Mouse (Mus musculus) embryonic facial prominence, embryonic 13.5 days (tissue): ENCODE results near the gene Hist1h3f. TPM values are rescaled to one million over a fixed set of nuclear protein-coding genes. Genes with fewer than 3 reads are reported as not detected.
"Not testable (repeated sequence)": the region's sequence is repeated elsewhere in the genome, so short reads cannot be mapped to it uniquely, and the experiment has no call there.

Experiments used
- ATAC-seq: fragments of 200-750 bp; cut with Nextera tagmentation; 2 replicates; pipeline ENCODE4 v1.8.0; 2017; ENCODE audit warnings: low read depth; ENCODE audit not compliant: insufficient number of reproducible peaks, insufficient read depth, low FRiP score, low TSS enrichment
- H3K27ac ChIP-seq: fragments of 300-500 bp; sonication (generic); 2 replicates; pipeline ENCODE4 v1.5.1; 2015; ENCODE audit warnings: moderate library complexity, mild to moderate bottlenecking, inconsistent platforms
- H3K27me3 ChIP-seq: fragments of 300-500 bp; sonication (generic); 2 replicates; pipeline ENCODE4 v1.6.1; 2015; ENCODE audit warnings: mild to moderate bottlenecking, inconsistent platforms
- H3K36me3 ChIP-seq: fragments of 300-500 bp; sonication (generic); 2 replicates; pipeline ENCODE4 v1.6.1; 2015; ENCODE audit warnings: mild to moderate bottlenecking, inconsistent platforms
- H3K4me1 ChIP-seq: fragments of 300-500 bp; sonication (generic); 2 replicates; pipeline ENCODE4 v1.6.1; 2015; ENCODE audit warnings: inconsistent platforms
- H3K4me2 ChIP-seq: fragments of 300-500 bp; sonication (generic); 2 replicates; pipeline ENCODE4 v1.6.1; 2015; ENCODE audit warnings: moderate library complexity, mild to moderate bottlenecking, inconsistent platforms
- H3K4me3 ChIP-seq: fragments of 300-500 bp; sonication (generic); 2 replicates; pipeline ENCODE4 v1.5.1; 2015; ENCODE audit warnings: mild to moderate bottlenecking, inconsistent platforms
- H3K9ac ChIP-seq: fragments of 300-500 bp; sonication (generic); 2 replicates; pipeline ENCODE4 v1.6.1; 2015; ENCODE audit warnings: mild to moderate bottlenecking, inconsistent platforms
- H3K9me3 ChIP-seq: fragments of 300-500 bp; sonication (generic); 2 replicates; pipeline ENCODE4 v1.6.1; 2016; ENCODE audit warnings: inconsistent platforms
- WGBS: fragments of 180-500 bp; shearing (Covaris S2); methylation state at CpG from one replicate; pipeline ENCODE4 v1.1.7; 2015; ENCODE audit warnings: mixed read lengths; 5-methylcytosine and 5-hydroxymethylcytosine counted together
- polyA plus RNA-seq: library from polyadenylated mRNA; unstranded; fragments of >200 nt; fragmentation: Nextera tagmentation; extraction: Ambion mirVana; gene quantifications from 2 replicates; pipeline ENCODE4 v1.2.1, GENCODE M21; 2015

Gene Hist1h3f
- polyA plus RNA-seq, 1 experiment from 2014 or later = 1.2 TPM

GRCm38 (mm10) chr13:23542225-23542980 lies 1.4 kb upstream of the Hist1h3f start:
- H3K9me3 ChIP-seq, ATAC-seq, H3K27me3 ChIP-seq, H3K36me3 ChIP-seq, H3K4me1 ChIP-seq: not testable (repeated sequence)
- peak overlapping the region; percentile 51 for H3K4me3 ChIP-seq
- peak overlapping the region; percentile 68 for H3K4me2 ChIP-seq
- peak overlapping the region; percentile 92 for H3K27ac ChIP-seq
- WGBS = 3% methylated on average over 3 of the region's 3 CpGs
- peak overlapping the region; percentile 74 for H3K9ac ChIP-seq

GRCm38 (mm10) chr13:23542999-23543607 lies 749 bp upstream of the Hist1h3f start, which contains the start of gene Hist1h2bh:
Hist1h2bh (minus strand) TSS chr13:23543392.
- not testable (repeated sequence) for H3K9me3 ChIP-seq, H3K27me3 ChIP-seq, H3K4me1 ChIP-seq, H3K36me3 ChIP-seq
- peak; percentile 91 for ATAC-seq
- WGBS = under 1% methylated on average over 27 of the region's 42 CpGs
- Histone ChIP-seq H3K27ac (peak within 1 kb of the TSS; percentile 97), H3K4me2 (peak within 1 kb of the TSS; percentile 69), H3K4me3 (peak within 1 kb of the TSS; percentile 51), H3K9ac (peak within 1 kb of the TSS; percentile 74)

GRCm38 (mm10) chr13:23544787-23545120 lies 902 bp downstream of the Hist1h3f start:
- H3K36me3 ChIP-seq = not testable (repeated sequence)

GRCm38 (mm10) chr13:23546694-23547093 lies 2.8 kb downstream of the Hist1h3f start:
- no peak for ATAC-seq
- H3K27ac ChIP-seq = peak overlapping the region; percentile 23; the same call in 1 of the 2 replicates
- 81% methylated on average over 5 of the region's 5 CpGs for WGBS
- peaks cover 6% of the 10 kb centered on the region for H3K4me1 ChIP-seq
- 0 out of 2 replicates have a peak overlapping the region, but pooled peaks have one; percentile 0 for H3K4me2 ChIP-seq
- no peaks in the 10 kb centered on the region for H3K36me3 ChIP-seq
- H3K9me3 ChIP-seq = no peaks in the 10 kb centered on the region
- no peaks in the 10 kb centered on the region for H3K27me3 ChIP-seq
- H3K9ac ChIP-seq = no peak overlapping the region
- H3K4me3 ChIP-seq = no peak overlapping the region

More at GRCm38 (mm10) chr13:23544787-23545120, 902 bp downstream of the Hist1h3f start:
- Histone ChIP-seq H3K4me3 (peak overlapping the region; percentile 51), H3K9ac (peak overlapping the region; percentile 76), H3K27ac (peak overlapping the region; percentile 97), H3K4me2 (peak overlapping the region; percentile 69)
- H3K27me3 ChIP-seq, H3K9me3 ChIP-seq, H3K4me1 ChIP-seq, ATAC-seq: not testable (repeated sequence)
- 0% methylated on average over 13 of the region's 14 CpGs for WGBS

GRCm38 (mm10) chr13:23550761-23551145 lies 6.9 kb downstream of the Hist1h3f start:
- Histone ChIP-seq H3K4me2 (peak overlapping the region; percentile 72), H3K36me3 (no peaks in the 10 kb centered on the region), H3K9me3 (no peaks in the 10 kb centered on the region), H3K4me3 (peak overlapping the region; percentile 48), H3K27ac (peak overlapping the region; percentile 94), H3K9ac (peak overlapping the region; percentile 71), H3K4me1 (peaks cover 16% of the 10 kb centered on the region), H3K27me3 (no peaks in the 10 kb centered on the region)
- WGBS = 6% methylated on average over 3 of the region's 3 CpGs
- no peak for ATAC-seq

GRCm38 (mm10) chr13:23551146-23551834 lies 7.4 kb downstream of the Hist1h3f start, which contains the start of gene Hist1h4f:
Hist1h4f (minus strand) TSS chr13:23551648.
- peak within 1 kb of the TSS; percentile 71 for H3K9ac ChIP-seq
- peak; percentile 79 for ATAC-seq
- H3K27ac ChIP-seq = peak within 1 kb of the TSS; percentile 94
- H3K4me1 ChIP-seq = peaks cover 16% of the 10 kb centered on the region
- H3K36me3 ChIP-seq, H3K27me3 ChIP-seq, H3K9me3 ChIP-seq: not testable (repeated sequence)
- H3K4me2 ChIP-seq = peak within 1 kb of the TSS; percentile 72
- peak within 1 kb of the TSS; percentile 48 for H3K4me3 ChIP-seq
- WGBS = under 1% methylated on average over 47 of the region's 47 CpGs

GRCm38 (mm10) chr13:23551931-23552914 lies 8.4 kb downstream of the Hist1h3f start:
- no peak for ATAC-seq
- H3K4me3 ChIP-seq = peak overlapping the region; percentile 48
- H3K4me2 ChIP-seq = peak overlapping the region; percentile 72
- peak overlapping the region; percentile 71; the same call in 1 of the 2 replicates for H3K9ac ChIP-seq
- 52% methylated on average over 8 of the region's 8 CpGs for WGBS
- peaks cover 20% of the 10 kb centered on the region for H3K4me1 ChIP-seq
- H3K36me3 ChIP-seq = no peaks in the 10 kb centered on the region
- peak overlapping the region; percentile 94 for H3K27ac ChIP-seq
- no peaks in the 10 kb centered on the region for H3K9me3 ChIP-seq
- no peaks in the 10 kb centered on the region for H3K27me3 ChIP-seq

GRCm38 (mm10) chr13:23552962-23553361 lies 9.1 kb downstream of the Hist1h3f start, which contains the start of gene Hist1h1d:
Hist1h1d (plus strand) TSS chr13:23553262.
- no peaks in the 10 kb centered on the region for H3K36me3 ChIP-seq
- 0 out of 2 replicates have a peak within 1 kb of the TSS, but pooled peaks have one; percentile 48 for H3K4me3 ChIP-seq
- peak within 1 kb of the TSS; percentile 91 for H3K4me2 ChIP-seq
- H3K4me1 ChIP-seq = peaks cover 20% of the 10 kb centered on the region
- peak within 1 kb of the TSS; percentile 89; the same call in 1 of the 2 replicates for H3K9ac ChIP-seq
- peak within 1 kb of the TSS; percentile 99 for H3K27ac ChIP-seq
- no peaks in the 10 kb centered on the region for H3K9me3 ChIP-seq
- no peaks in the 10 kb centered on the region for H3K27me3 ChIP-seq
- no peak for ATAC-seq

- peak overlapping the region; percentile 91 for H3K4me2 ChIP-seq
- H3K4me3 ChIP-seq = peak overlapping the region; percentile 63
- H3K9ac ChIP-seq = peak overlapping the region; percentile 89
- no peaks in the 10 kb centered on the region for H3K9me3 ChIP-seq
- peaks cover 20% of the 10 kb centered on the region for H3K4me1 ChIP-seq
- ATAC-seq = no peak
- WGBS = 24% methylated on average over 9 of the region's 9 CpGs
- H3K27me3 ChIP-seq = no peaks in the 10 kb centered on the region
- H3K27ac ChIP-seq = peak overlapping the region; percentile 99
- H3K36me3 ChIP-seq = no peaks in the 10 kb centered on the region
These were observed 10.5 kb downstream of the Hist1h3f start for GRCm38 (mm10) chr13:23554393-23554792.

GRCm38 (mm10) chr13:23554925-23555838 lies 11.3 kb downstream of the Hist1h3f start:
- no peaks in the 10 kb centered on the region for H3K9me3 ChIP-seq
- peak overlapping the region; percentile 99 for H3K27ac ChIP-seq
- H3K4me2 ChIP-seq = peak overlapping the region; percentile 91
- no peaks in the 10 kb centered on the region for H3K27me3 ChIP-seq
- H3K4me1 ChIP-seq = peaks cover 20% of the 10 kb centered on the region
- peak; percentile 88 for ATAC-seq
- H3K9ac ChIP-seq = peak overlapping the region; percentile 89
- no peaks in the 10 kb centered on the region for H3K36me3 ChIP-seq
- H3K4me3 ChIP-seq = peak overlapping the region; percentile 63
- under 1% methylated on average over 54 of the region's 54 CpGs for WGBS
